Mouse (Mus musculus): ENCODE results near the gene Hoxd3.

GRCm38 (mm10) chr2:74733765-74734164, 22.0 kb downstream of the Hoxd3 start:
- TF ChIP-seq POLR2A (IDR thresholded peaks at IDR 0.05; ENCODE audit: control insufficient read depth, extremely low read depth, insufficient read depth, low read length, poor library complexity) (no peak), CTCF (IDR thresholded peaks at IDR 0.05; ENCODE audit: borderline replicate concordance, control insufficient read depth, extremely low read depth, insufficient read depth, low read length, poor library complexity) (no peak)
